Mouse (Mus musculus) intestine, postnatal 0 days (tissue): Measurements from ENCODE around the gene Agrp. TPM values are rescaled to one million over a fixed set of nuclear protein-coding genes. Genes with fewer than 3 reads are reported as not detected.
A peak's percentile ranks its signal among the peaks of the same experiment; 100 is the strongest.

Source experiments
- ATAC-seq: fragments of 200-750 bp; cut with Nextera tagmentation; 2 replicates; pipeline ENCODE4 v1.8.0; 2017; ENCODE audit warnings: mild to moderate bottlenecking, moderate TSS enrichment, moderate library complexity
- H3K27ac ChIP-seq: fragments of 300-500 bp; sonication (generic); 2 replicates; pipeline ENCODE4 v1.5.1; 2014; ENCODE audit warnings: mild to moderate bottlenecking, low read depth, low read length, moderate library complexity
- H3K27me3 ChIP-seq: fragments of 300-500 bp; sonication (generic); replicated peaks from 2 replicates; pipeline ENCODE4 v1.6.1; 2014; ENCODE audit warnings: low read length, mixed read lengths; ENCODE audit not compliant: control insufficient read depth, insufficient read depth
- H3K36me3 ChIP-seq: fragments of 300-500 bp; sonication (generic); 2 replicates; pipeline ENCODE4 v1.6.1; 2014; ENCODE audit warnings: mild to moderate bottlenecking, moderate library complexity; ENCODE audit not compliant: control insufficient read depth, insufficient read depth
- H3K4me1 ChIP-seq: fragments of 300-500 bp; sonication (generic); replicated peaks from 2 replicates; pipeline ENCODE4 v1.6.1; 2014; ENCODE audit warnings: antibody characterized with exemption, low read length, mixed read lengths; ENCODE audit not compliant: control insufficient read depth, insufficient read depth
- H3K4me2 ChIP-seq: fragments of 300-500 bp; sonication (generic); replicated peaks from 2 replicates; pipeline ENCODE4 v1.6.1; 2014; ENCODE audit warnings: low read depth, mild to moderate bottlenecking, moderate library complexity
- H3K4me3 ChIP-seq: fragments of 300-500 bp; sonication (generic); 2 replicates; pipeline ENCODE4 v1.5.1; 2014; ENCODE audit warnings: low read depth, low read length
- H3K9ac ChIP-seq: fragments of 300-500 bp; sonication (generic); 2 replicates; pipeline ENCODE4 v1.6.1; 2014; ENCODE audit warnings: mild to moderate bottlenecking, low read depth, low read length
- H3K9me3 ChIP-seq: fragments of 300-500 bp; sonication (generic); 2 replicates; pipeline ENCODE4 v1.6.1; 2016; ENCODE audit warnings: mixed run types; ENCODE audit not compliant: control insufficient read depth
- CTCF ChIP-seq: sonication (generic); IDR thresholded peaks from 2 replicates; pipeline ENCODE4 v1.5.1; 2016; ENCODE audit warnings: low read depth, mild to moderate bottlenecking, control low read depth, antibody characterized with exemption, moderate library complexity
- WGBS: fragments of 180-500 bp; shearing (Covaris S2); extraction: QIAGEN DNeasy Blood & Tissue Kit; methylation state at CpG from one replicate; pipeline ENCODE4 v1.1.7; 2014; 5-methylcytosine and 5-hydroxymethylcytosine counted together
- polyA plus RNA-seq: library from polyadenylated mRNA; unstranded; fragments of >200 nt; fragmentation: Nextera tagmentation; extraction: Ambion mirVana; gene quantifications from 2 replicates; pipeline ENCODE4 v1.2.1, GENCODE M21; 2015

The Agrp gene
- polyA plus RNA-seq, 1 experiment from 2014 or later = 0.43 TPM

DNA sequence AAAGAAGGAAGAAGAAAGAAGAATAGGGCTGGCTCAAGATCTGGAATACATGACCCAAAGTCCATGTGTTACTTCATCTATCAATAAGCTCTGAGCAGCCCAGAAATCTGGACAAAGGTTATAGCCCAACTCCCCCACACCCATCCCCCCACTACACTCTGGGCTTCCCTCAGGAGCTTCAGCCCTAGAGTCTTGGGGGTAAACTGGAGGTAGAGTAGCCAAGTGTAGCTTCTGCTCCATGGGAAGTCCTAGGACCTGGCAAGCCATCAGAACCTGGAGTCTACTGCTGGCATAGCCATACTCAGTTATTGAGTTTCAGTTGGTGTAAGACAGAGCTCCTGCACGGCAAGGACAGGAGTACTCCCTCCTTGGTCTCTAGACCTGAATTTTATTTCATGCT is 87.7 kb downstream of the Agrp start:
- ATAC-seq = no peak
- Histone ChIP-seq H3K27me3 (no peaks in the 10 kb centered on the region), H3K27ac (peak overlapping the region; percentile 41), H3K36me3 (peaks cover 4% of the 10 kb centered on the region; the same call in 1 of the 2 replicates), H3K4me1 (peaks cover 10% of the 10 kb centered on the region; the same call in 1 of the 2 replicates), H3K9me3 (no peaks in the 10 kb centered on the region), H3K4me2 (no peak overlapping the region), H3K9ac (no peak overlapping the region), H3K4me3 (no peak overlapping the region)
- 79% methylated on average over 1 of the region's 1 CpGs for WGBS
- TF ChIP-seq CTCF = no peak

DNA sequence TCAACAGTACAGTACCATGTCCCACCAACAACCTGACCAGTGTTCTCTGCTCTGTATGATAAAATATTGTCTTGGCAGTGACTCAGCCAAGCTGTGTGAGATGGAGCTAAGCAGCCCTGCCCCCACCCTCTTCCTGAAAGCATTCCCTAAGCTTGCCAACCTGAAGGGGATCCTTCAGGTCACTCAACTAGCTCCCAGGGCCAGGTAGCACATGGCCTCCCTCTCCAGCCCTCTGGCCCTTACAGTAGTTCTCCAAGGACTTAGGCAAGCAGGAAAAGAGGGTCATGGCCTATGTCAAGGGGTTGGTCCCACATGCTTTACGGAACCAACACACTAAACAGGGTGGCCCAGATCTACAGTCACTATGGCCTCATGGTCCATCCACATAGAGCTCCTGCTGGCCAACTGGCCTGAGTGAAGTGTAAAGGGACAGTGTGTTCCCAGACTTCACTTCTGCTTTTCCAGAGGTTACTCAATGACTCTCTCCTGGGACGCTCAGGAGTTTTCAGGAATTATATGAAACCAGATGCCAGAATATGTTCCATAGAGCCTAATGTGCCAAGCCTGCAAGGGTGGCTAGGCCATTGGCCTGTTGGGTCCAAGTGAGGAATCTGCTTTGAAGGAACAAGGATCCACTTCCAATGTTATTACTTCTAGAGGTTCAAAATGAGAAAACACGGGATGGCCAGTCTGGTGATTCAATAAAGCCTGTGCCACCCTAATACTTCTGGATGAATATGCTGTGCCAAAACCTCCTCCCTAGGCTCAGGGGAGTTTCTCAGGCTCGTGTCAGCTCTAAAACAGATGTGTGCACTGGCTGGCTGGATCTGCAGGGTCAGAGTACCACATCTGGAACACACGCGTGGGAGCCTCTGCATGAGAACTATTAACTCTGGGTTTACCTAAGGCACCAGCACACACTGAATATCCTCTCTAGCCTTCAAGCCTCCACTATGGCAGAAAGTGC is 90.5 kb downstream of the Agrp start:
- Histone ChIP-seq H3K9me3 (no peaks in the 10 kb centered on the region), H3K27ac (no peak overlapping the region), H3K36me3 (no peaks in the 10 kb centered on the region; the same call in 1 of the 2 replicates), H3K4me2 (no peak overlapping the region), H3K4me1 (peaks cover 10% of the 10 kb centered on the region; the same call in 1 of the 2 replicates), H3K27me3 (no peaks in the 10 kb centered on the region), H3K9ac (no peak overlapping the region), H3K4me3 (no peak overlapping the region)
- no peak for ATAC-seq
- no peak for TF ChIP-seq CTCF
- 77% methylated on average over 6 of the region's 6 CpGs for WGBS

DNA sequence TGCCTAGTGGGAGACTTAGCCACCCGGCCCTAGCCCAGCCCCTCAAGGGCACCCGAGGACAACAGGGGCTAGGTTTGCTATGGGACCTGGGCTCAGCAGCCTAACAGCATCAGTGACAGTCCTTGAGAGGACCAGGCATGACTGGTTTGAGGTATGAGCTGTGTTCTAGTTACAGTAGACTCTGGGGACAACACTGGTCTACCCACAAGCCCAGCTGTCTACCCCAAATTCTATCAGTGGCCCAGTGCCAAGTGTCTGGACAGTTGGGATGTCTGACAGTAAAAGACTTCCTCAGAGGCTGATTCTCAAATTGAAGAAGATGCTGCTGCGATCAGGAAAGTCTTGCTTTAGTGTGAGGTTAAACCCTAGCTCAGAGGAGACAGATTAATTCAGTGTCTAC is 91.9 kb downstream of the Agrp start:
- no peaks in the 10 kb centered on the region; the same call in 1 of the 2 replicates for H3K36me3 ChIP-seq
- no peaks in the 10 kb centered on the region for H3K9me3 ChIP-seq
- H3K9ac ChIP-seq = no peak overlapping the region
- peaks cover 10% of the 10 kb centered on the region; the same call in 1 of the 2 replicates for H3K4me1 ChIP-seq
- no peak overlapping the region for H3K4me3 ChIP-seq
- WGBS = 69% methylated on average over 3 of the region's 3 CpGs
- H3K27me3 ChIP-seq = no peaks in the 10 kb centered on the region
- no peak for ATAC-seq
- no peak overlapping the region for H3K4me2 ChIP-seq
- no peak overlapping the region for H3K27ac ChIP-seq
- TF ChIP-seq CTCF = no peak

DNA sequence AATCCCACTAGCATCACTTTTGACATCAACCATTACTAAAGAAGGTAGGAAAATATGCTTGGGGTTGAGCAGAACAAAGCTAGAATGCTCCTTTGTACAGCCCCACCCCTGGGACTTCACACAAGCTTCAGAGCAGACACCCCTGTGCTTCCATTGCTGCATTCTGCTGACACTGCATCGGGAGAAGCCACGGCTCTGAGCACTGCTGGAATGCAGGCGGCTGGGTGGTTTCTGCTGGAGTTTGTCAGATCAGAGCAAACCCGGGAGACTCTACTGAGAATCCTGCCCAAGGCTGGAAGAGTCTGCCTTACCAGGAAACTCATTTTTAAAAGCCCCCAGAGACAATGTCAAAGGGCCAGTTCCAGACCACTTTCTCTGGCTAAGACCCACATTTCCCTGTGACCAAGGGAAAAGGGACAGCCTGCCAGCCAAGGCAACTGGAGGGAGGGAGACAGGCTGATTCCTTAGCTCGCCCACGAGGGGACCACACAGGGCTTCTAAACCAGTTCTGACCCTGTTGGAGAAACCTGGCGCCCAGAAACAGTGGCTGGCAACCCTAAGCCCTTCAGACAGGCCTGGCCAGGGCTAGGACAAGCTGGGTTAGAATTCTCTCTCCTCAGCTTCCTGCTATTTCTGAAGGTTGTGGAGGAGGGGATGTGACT is 92.5 kb downstream of the Agrp start:
- H3K4me3 ChIP-seq = no peak overlapping the region
- no peak for TF ChIP-seq CTCF
- H3K9me3 ChIP-seq = no peaks in the 10 kb centered on the region
- ATAC-seq = no peak
- H3K9ac ChIP-seq = 0 out of 2 replicates have a peak overlapping the region, but pooled peaks have one; percentile 23
- no peaks in the 10 kb centered on the region for H3K27me3 ChIP-seq
- H3K4me2 ChIP-seq = no peak overlapping the region
- peaks cover 8% of the 10 kb centered on the region; the same call in 1 of the 2 replicates for H3K4me1 ChIP-seq
- 42% methylated on average over 7 of the region's 7 CpGs for WGBS
- H3K27ac ChIP-seq = no peak overlapping the region
- H3K36me3 ChIP-seq = peaks cover 1% of the 10 kb centered on the region; the same call in 1 of the 2 replicates

DNA sequence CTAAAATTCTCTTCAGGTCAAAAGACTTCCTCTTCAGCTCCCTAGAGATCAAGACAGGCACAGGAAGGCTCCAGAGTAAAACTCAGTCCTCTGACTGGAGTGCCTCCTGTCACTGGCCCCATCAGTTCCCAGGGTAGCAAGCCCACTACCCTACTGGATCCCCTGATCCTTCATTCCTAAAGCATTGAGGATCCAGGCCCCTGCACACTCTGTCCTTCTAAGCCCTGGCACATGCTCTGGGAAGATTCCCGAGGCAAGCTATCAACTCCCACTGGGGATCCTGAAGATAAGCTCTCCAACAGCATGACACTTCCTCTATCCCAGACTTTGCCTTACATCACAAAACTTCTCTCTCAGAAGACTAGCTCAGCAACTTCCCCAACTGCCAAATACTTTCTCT is 93.5 kb downstream of the Agrp start:
- Histone ChIP-seq H3K4me3 (no peak overlapping the region), H3K9me3 (no peaks in the 10 kb centered on the region), H3K27me3 (no peaks in the 10 kb centered on the region), H3K36me3 (peaks cover 11% of the 10 kb centered on the region), H3K9ac (0 out of 2 replicates have a peak overlapping the region, but pooled peaks have one; percentile 11), H3K4me1 (peaks cover 6% of the 10 kb centered on the region; the same call in 1 of the 2 replicates), H3K27ac (no peak overlapping the region), H3K4me2 (no peak overlapping the region)
- no peak for TF ChIP-seq CTCF
- ATAC-seq = no peak
- WGBS = 10% methylated on average over 1 of the region's 1 CpGs

DNA sequence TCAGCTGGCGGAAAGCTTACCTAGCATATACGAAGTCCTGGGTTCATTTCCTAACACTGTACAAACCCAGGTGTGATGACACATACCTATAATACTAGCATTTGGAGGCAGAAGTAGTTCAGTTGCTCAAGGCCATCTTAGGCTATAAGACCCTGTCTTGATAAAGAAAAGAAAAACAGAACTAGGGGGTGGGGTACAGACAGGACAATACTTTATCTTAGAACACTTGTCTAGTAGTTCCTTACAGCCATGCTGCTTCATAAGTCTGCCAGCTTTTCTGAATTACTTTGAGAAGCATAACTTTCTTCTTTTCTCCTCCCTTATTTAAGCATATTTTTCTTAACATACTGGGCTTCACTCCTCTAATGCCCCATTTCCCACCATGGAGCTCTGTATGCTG is 94.4 kb downstream of the Agrp start:
- no peak for ATAC-seq
- WGBS = 90% methylated on average over 2 of the region's 2 CpGs
- Histone ChIP-seq H3K27me3 (no peaks in the 10 kb centered on the region), H3K4me3 (no peak overlapping the region), H3K4me1 (peaks cover 6% of the 10 kb centered on the region; the same call in 1 of the 2 replicates), H3K9me3 (no peaks in the 10 kb centered on the region), H3K36me3 (peaks cover 20% of the 10 kb centered on the region), H3K4me2 (no peak overlapping the region), H3K27ac (no peak overlapping the region), H3K9ac (no peak overlapping the region)
- TF ChIP-seq CTCF = no peak
